Mouse (Mus musculus) liver, embryonic 11.5 days (tissue): Measurements from ENCODE around the gene 4933405L10Rik. TPM values are rescaled to one million over a fixed set of nuclear protein-coding genes. Genes with fewer than 3 reads are reported as not detected.

ENCODE experiments used
- ATAC-seq: fragments of 200-750 bp; cut with Nextera tagmentation; replicated peaks from 2 replicates; pipeline ENCODE4 v1.8.0; 2017; ENCODE audit warnings: moderate number of reproducible peaks, mild to moderate bottlenecking, moderate TSS enrichment, moderate library complexity; ENCODE audit not compliant: low FRiP score
- DNase-seq: peaks from one replicate; pipeline ENCODE4 v3.0.0-alpha.2; 2017; ENCODE audit warnings: low spot score
- H3K27ac ChIP-seq: fragments of 300-500 bp; sonication (generic); 2 replicates; pipeline ENCODE4 v1.5.1; 2014; ENCODE audit warnings: mild to moderate bottlenecking, low read depth, low read length, control low read depth
- H3K27me3 ChIP-seq: fragments of 300-500 bp; sonication (generic); replicated peaks from 2 replicates; pipeline ENCODE4 v1.6.1; 2014; ENCODE audit warnings: low read length, mixed read lengths; ENCODE audit not compliant: control insufficient read depth, insufficient read depth
- H3K36me3 ChIP-seq: fragments of 300-500 bp; sonication (generic); 2 replicates; pipeline ENCODE4 v1.6.1; 2014; ENCODE audit warnings: mild to moderate bottlenecking, low read length, moderate library complexity, mixed read lengths; ENCODE audit not compliant: control insufficient read depth, insufficient read depth
- H3K4me1 ChIP-seq: fragments of 300-500 bp; sonication (generic); replicated peaks from 2 replicates; pipeline ENCODE4 v1.6.1; 2014; ENCODE audit warnings: low read length, mixed read lengths; ENCODE audit not compliant: control insufficient read depth, insufficient read depth
- H3K4me2 ChIP-seq: fragments of 300-500 bp; sonication (generic); 2 replicates; pipeline ENCODE4 v1.6.1; 2014; ENCODE audit warnings: mild to moderate bottlenecking, control low read depth, moderate library complexity
- H3K4me3 ChIP-seq: fragments of 300-500 bp; sonication (generic); 2 replicates; pipeline ENCODE4 v1.5.1; 2014; ENCODE audit warnings: low read depth, low read length, control low read depth
- H3K9ac ChIP-seq: fragments of 300-500 bp; sonication (generic); 2 replicates; pipeline ENCODE4 v1.6.1; 2014; ENCODE audit warnings: low read depth, low read length, control low read depth
- H3K9me3 ChIP-seq: fragments of 300-500 bp; sonication (generic); 2 replicates; pipeline ENCODE4 v1.6.1; 2016; ENCODE audit warnings: low read length, inconsistent platforms, mixed read lengths; ENCODE audit not compliant: control insufficient read depth
- WGBS: fragments of 180-500 bp; shearing (Covaris S2); extraction: QIAGEN DNeasy Blood & Tissue Kit; methylation state at CpG from one replicate; pipeline ENCODE4 v1.1.7; 2014; 5-methylcytosine and 5-hydroxymethylcytosine counted together
- polyA plus RNA-seq: library from polyadenylated mRNA; unstranded; fragments of >200 nt; fragmentation: Nextera tagmentation; extraction: Ambion mirVana; gene quantifications from 2 replicates; pipeline ENCODE4 v1.2.1, GENCODE M21; 2014

4933405L10Rik gene
- 0.26 TPM in 1 of 2 replicates, not detected in the other for polyA plus RNA-seq

- peaks cover 8% of the 10 kb centered on the region for H3K36me3 ChIP-seq
- H3K27me3 ChIP-seq: no peaks in the 10 kb centered on the region
- no peak within 1 kb of the TSS for H3K27ac ChIP-seq
- ATAC-seq: peak; percentile 83
- peak within 1 kb of the TSS; percentile 82 for H3K4me3 ChIP-seq
- WGBS: 1% methylated on average over 54 of the region's 55 CpGs
- H3K9ac ChIP-seq: peak within 1 kb of the TSS; percentile 74
- peak; percentile 86 for DNase-seq
- H3K9me3 ChIP-seq: no peaks in the 10 kb centered on the region
- H3K4me1 ChIP-seq: peaks cover 14% of the 10 kb centered on the region
- peak within 1 kb of the TSS; percentile 85 for H3K4me2 ChIP-seq
Observed at GRCm38 (mm10) chr8:105707498-105708403, at the start of gene 4933405L10Rik, which contains the start of gene Enkd1. 4933405L10Rik (plus strand) TSS chr8:105707655. Enkd1 (minus strand) TSS chr8:105708210.

DNA sequence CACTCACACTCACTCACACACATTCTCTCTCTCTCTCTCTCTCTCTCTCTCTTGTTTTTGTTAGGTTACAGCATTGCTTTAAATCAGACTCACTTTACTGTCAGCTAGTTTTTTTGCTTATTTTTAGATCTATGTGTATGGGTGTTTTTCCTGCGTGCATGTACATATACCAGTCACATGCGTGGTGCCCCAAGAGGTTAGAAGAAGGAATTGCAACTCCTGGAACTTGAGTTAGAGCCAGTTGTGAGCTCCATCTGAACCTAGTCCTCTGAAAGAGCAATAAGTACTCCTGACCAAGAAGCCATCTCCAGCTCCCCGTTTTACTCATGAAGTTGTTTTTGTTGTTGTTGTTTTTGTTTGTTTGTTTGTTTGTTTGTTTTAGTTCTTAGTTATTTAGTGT is 46.3 kb upstream of the 4933405L10Rik start:
- Histone ChIP-seq H3K4me2 (no peak overlapping the region), H3K36me3 (peaks cover 18% of the 10 kb centered on the region), H3K4me3 (no peak overlapping the region), H3K9ac (no peak overlapping the region), H3K9me3 (no peaks in the 10 kb centered on the region), H3K27me3 (no peaks in the 10 kb centered on the region), H3K27ac (no peak overlapping the region), H3K4me1 (no peaks in the 10 kb centered on the region)
- ATAC-seq (no peak), DNase-seq (no peak)
- WGBS: 78% methylated on average over 3 of the region's 3 CpGs

DNA sequence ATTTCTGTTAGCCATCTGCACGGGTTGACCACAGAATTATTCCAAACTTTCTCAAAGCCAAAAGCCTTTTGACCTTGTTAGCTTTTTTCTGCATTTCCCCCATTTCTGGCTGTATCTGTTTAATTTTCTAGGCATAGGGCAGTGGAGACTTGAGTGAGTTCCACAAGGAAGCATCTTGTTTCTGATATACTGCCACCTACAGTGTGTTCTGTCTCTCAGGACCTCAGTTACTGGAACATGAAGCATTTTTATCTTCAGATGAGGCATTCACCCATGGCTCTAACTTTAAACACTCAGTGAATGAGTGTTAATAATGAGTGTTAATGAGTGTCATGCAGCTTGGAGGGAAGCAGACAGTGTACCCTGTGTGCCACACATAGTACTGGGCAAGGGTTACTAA is 29.6 kb upstream of the 4933405L10Rik start:
- 81% methylated on average over 1 of the region's 1 CpGs for WGBS
- no peak overlapping the region for H3K4me3 ChIP-seq
- no peaks in the 10 kb centered on the region for H3K27me3 ChIP-seq
- no peaks in the 10 kb centered on the region for H3K4me1 ChIP-seq
- no peak for DNase-seq
- peaks cover 58% of the 10 kb centered on the region for H3K36me3 ChIP-seq
- no peak overlapping the region for H3K9ac ChIP-seq
- no peaks in the 10 kb centered on the region for H3K9me3 ChIP-seq
- no peak overlapping the region for H3K27ac ChIP-seq
- ATAC-seq: no peak
- H3K4me2 ChIP-seq: no peak overlapping the region

DNA sequence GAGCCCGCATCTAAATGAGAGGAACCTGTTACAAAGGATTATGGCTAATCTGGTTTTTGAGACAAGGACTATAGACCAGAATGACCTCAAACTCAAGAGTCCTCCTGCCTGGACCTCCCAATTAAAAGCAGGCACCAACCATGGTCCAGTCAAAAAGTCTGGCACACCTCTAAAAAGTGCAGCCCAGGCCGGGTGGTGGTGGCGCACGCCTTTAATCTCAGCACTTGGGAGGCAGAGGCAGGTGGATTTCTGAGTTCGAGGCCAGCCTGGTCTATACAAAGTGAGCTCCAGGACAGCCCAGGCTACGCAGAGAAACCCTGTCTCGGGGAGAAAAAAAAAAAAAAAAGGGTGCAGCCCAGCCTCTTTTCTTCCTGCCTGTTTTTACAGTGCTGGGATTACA is 22.1 kb upstream of the 4933405L10Rik start:
- no peaks in the 10 kb centered on the region for H3K27me3 ChIP-seq
- H3K9ac ChIP-seq: no peak overlapping the region
- peaks cover 22% of the 10 kb centered on the region for H3K36me3 ChIP-seq
- no peak overlapping the region for H3K4me3 ChIP-seq
- peaks cover 10% of the 10 kb centered on the region for H3K4me1 ChIP-seq
- H3K9me3 ChIP-seq: no peaks in the 10 kb centered on the region
- peak overlapping the region; percentile 51; the same call in 1 of the 2 replicates for H3K4me2 ChIP-seq
- DNase-seq (no peak), ATAC-seq (0 out of 2 replicates have a peak, but pooled peaks have one; percentile 4)
- WGBS: 66% methylated on average over 7 of the region's 7 CpGs
- no peak overlapping the region for H3K27ac ChIP-seq

DNA sequence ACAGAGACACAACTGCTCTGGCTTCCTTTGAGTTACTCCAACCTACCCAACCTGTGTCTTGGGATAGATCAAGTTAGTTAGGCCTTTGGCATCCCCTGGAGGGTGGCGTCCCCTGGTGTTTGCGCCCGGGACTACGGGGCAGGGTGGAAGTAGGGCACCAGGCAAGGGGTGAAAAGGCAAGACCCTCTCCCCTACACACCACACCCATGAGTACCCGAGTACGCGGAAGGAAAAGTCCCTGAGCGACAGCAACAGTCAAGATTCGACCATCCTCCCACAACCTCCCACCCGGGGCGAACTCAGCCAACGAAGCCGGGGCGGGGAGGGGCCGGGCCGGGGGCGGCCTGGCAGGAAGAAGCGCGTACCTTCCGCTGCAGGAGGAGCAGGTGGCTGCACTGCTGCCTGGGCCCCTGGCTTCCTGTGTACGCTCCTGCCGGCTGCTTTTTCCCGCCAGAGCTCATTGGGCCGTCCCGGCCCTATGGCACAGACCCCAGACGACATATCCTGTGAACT is 21.6 kb upstream of the 4933405L10Rik start, which contains the start of gene Carmil2:
TSS of gene Carmil2 (plus strand) at position 479 of the 513 bp plus-strand sequence.
- H3K27ac ChIP-seq: no peak within 1 kb of the TSS

DNA sequence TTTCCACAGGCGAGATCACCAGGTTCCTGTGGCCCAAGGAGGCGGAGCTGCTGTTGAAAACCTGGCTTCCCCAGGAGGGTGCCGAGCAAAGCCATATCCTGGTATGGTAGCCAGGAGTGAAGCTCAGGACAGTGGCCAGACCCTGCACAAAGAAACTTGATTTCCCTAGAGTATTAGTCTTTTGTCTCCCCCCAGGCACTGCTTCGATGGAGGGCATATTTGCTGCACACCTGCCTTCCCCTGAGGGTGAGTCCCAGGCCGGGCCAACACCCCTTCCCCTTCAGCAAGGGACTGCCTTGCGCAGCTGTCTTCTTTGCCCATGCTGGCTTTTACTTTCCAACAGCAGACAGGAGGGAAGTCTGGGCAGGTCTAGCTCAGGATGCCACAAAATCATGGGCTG is 20.9 kb upstream of the 4933405L10Rik start:
- Histone ChIP-seq H3K4me2 (no peak overlapping the region), H3K4me3 (no peak overlapping the region), H3K9ac (no peak overlapping the region), H3K4me1 (peaks cover 10% of the 10 kb centered on the region), H3K27ac (no peak overlapping the region), H3K36me3 (peaks cover 15% of the 10 kb centered on the region; the same call in 1 of the 2 replicates), H3K27me3 (no peaks in the 10 kb centered on the region), H3K9me3 (no peaks in the 10 kb centered on the region)
- no peak for ATAC-seq
- 68% methylated on average over 6 of the region's 6 CpGs for WGBS
- no peak for DNase-seq

More for the DNA sequence above, 21.6 kb upstream of the 4933405L10Rik start, which contains the start of gene Carmil2:
- Histone ChIP-seq H3K27me3 (no peaks in the 10 kb centered on the region), H3K9ac (no peak within 1 kb of the TSS), H3K4me1 (peaks cover 10% of the 10 kb centered on the region), H3K4me3 (peak within 1 kb of the TSS; percentile 18; the same call in 1 of the 2 replicates), H3K9me3 (no peaks in the 10 kb centered on the region), H3K4me2 (peak within 1 kb of the TSS; percentile 51), H3K36me3 (peaks cover 18% of the 10 kb centered on the region)
- WGBS: 6% methylated on average over 26 of the region's 26 CpGs
- ATAC-seq (peak; percentile 54; the same call in 1 of the 2 replicates), DNase-seq (no peak)

- Histone ChIP-seq H3K4me2 (no peak overlapping the region), H3K27me3 (no peaks in the 10 kb centered on the region), H3K27ac (no peak overlapping the region), H3K9ac (no peak overlapping the region), H3K4me3 (no peak overlapping the region), H3K9me3 (no peaks in the 10 kb centered on the region), H3K36me3 (peaks cover 11% of the 10 kb centered on the region; the same call in 1 of the 2 replicates), H3K4me1 (peaks cover 10% of the 10 kb centered on the region)
- 64% methylated on average over 8 of the region's 8 CpGs for WGBS
- no peak for ATAC-seq
- DNase-seq: no peak
Observed at GRCm38 (mm10) chr8:105687512-105687911, 19.9 kb upstream of the 4933405L10Rik start.

DNA sequence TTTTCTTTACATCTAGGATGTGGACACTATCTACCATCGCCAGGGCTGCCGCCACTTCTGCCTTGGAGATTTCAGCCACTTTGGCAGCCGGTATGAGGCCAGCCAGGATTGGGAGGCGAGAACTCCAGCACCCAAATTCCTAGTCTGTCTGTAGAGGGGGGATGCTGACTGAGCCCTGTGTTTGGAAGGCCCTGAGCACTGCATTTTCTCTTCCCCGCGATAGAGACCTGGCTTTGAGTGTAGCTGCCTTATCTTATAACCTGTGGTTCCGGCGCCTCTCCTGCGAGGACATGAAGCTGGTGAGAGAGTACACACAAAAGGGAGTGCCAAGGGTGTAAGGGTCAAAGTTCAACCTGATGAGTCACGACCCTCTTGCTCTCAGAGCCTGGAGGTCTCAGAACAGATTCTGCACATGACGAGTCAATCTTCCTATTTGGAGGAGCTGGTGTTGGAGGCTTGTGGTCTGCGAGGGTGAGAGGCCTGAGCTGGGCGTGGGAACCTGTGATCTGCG is 19.2 kb upstream of the 4933405L10Rik start:
- peaks cover 10% of the 10 kb centered on the region for H3K4me1 ChIP-seq
- H3K27ac ChIP-seq: no peak overlapping the region
- H3K4me2 ChIP-seq: no peak overlapping the region
- peaks cover 6% of the 10 kb centered on the region; the same call in 1 of the 2 replicates for H3K36me3 ChIP-seq
- WGBS: 39% methylated on average over 14 of the region's 14 CpGs
- ATAC-seq (no peak), DNase-seq (no peak)
- H3K4me3 ChIP-seq: no peak overlapping the region
- no peaks in the 10 kb centered on the region for H3K27me3 ChIP-seq
- no peak overlapping the region for H3K9ac ChIP-seq
- no peaks in the 10 kb centered on the region for H3K9me3 ChIP-seq
